9 mouse cellular contexts compared by ENCODE assay signal in the genomic region with DNA sequence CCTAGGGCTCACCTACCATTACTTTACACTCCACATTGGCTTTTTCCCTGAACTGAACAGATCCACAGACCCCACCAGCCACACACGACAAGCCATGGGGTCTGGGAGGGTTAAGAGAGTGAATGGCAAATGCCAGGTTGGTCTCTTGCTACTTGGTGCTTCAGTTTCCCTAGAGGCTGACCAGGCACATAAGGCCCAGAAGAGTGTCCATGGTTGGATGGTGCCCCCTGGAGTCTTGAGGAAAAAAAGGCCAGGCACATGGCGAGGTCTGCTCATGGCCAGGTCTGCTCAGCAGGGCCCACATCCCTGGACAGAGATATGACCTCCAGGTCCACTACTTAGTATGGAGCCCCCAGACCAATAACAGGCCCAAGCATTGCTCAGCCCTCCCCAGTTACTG. TPM values are rescaled to one million over a fixed set of nuclear protein-coding genes. Genes with fewer than 3 reads are reported as not detected.
DNase-seq lines count a peak whose midpoint lies in the region; ATAC-seq and TF ChIP-seq lines count a peak whose summit lies in the region.
"Had no signal": no experiment of that assay in that cellular context is flagged by ENCODE, and none has a peak within 500 bp of the region (broad histone marks: within the 10 kb centered on the region; RNA-seq: fewer than 3 reads in every experiment).

No protein-coding gene starts in this region.

- no peak overlapping the region for H3K4me3 ChIP-seq in intestine, postnatal 0 days (ENCODE audit: low read depth, low read length)
- no peak overlapping the region for H3K4me3 ChIP-seq in intestine, embryonic 15.5 days (replicated peaks)
- no peak overlapping the region for H3K4me3 ChIP-seq in forebrain, embryonic 13.5 days
- H3K4me3 ChIP-seq: liver, embryonic 15.5 days had no signal

- no peaks in the 10 kb centered on the region for H3K27me3 ChIP-seq in intestine, postnatal 0 days (replicated peaks; ENCODE audit: control insufficient read depth, insufficient read depth, low read length)
- no peaks in the 10 kb centered on the region; the same call in 1 of the 2 replicates for H3K27me3 ChIP-seq in intestine, embryonic 15.5 days (replicated peaks)
- 0 out of 2 replicates have a peak, but pooled peaks cover 3% of the 10 kb centered on the region for H3K27me3 ChIP-seq in forebrain, embryonic 13.5 days
- H3K27me3 ChIP-seq: liver, embryonic 15.5 days had no signal

- H3K36me3 ChIP-seq in intestine, postnatal 0 days (ENCODE audit: control insufficient read depth, insufficient read depth), result no peaks in the 10 kb centered on the region
- 0 out of 2 replicates have a peak, but pooled peaks cover 5% of the 10 kb centered on the region for H3K36me3 ChIP-seq in intestine, embryonic 15.5 days
- no peaks in the 10 kb centered on the region for H3K36me3 ChIP-seq in forebrain, embryonic 13.5 days (ENCODE audit: poor library complexity, severe bottlenecking)
- H3K36me3 ChIP-seq: liver, embryonic 15.5 days had no signal

- H3K27ac ChIP-seq in intestine, postnatal 0 days (ENCODE audit: low read depth, low read length), result no peak overlapping the region
- no peak overlapping the region for H3K27ac ChIP-seq in intestine, embryonic 15.5 days
- H3K27ac ChIP-seq in forebrain, embryonic 13.5 days, result no peak overlapping the region
- H3K27ac ChIP-seq: liver, embryonic 15.5 days had no signal

- intact Hi-C loops in left cerebral cortex, postnatal 10 days (cut with DNase I), result loop anchor here (5.0 kb wide), 1 partner anchor 55 kb away; the partner anchor contains the start of gene Tnni2

- H3K9ac ChIP-seq in intestine, postnatal 0 days (ENCODE audit: low read depth, low read length), result no peak overlapping the region
- H3K9ac ChIP-seq in intestine, embryonic 15.5 days, result no peak overlapping the region
- no peak overlapping the region for H3K9ac ChIP-seq in forebrain, embryonic 13.5 days
- H3K9ac ChIP-seq: liver, embryonic 15.5 days had no signal

- 93% methylated on average over 2 of the region's 2 CpGs for WGBS in intestine, postnatal 0 days
- 85% methylated on average over 2 of the region's 2 CpGs for WGBS in intestine, embryonic 15.5 days
- 87% methylated on average over 2 of the region's 2 CpGs for WGBS in forebrain, embryonic 13.5 days

- H3K4me1 ChIP-seq in intestine, postnatal 0 days (replicated peaks; ENCODE audit: control insufficient read depth, insufficient read depth, low read length), result no peaks in the 10 kb centered on the region
- peaks cover 11% of the 10 kb centered on the region; the same call in 1 of the 2 replicates for H3K4me1 ChIP-seq in intestine, embryonic 15.5 days (replicated peaks)
- H3K4me1 ChIP-seq in forebrain, embryonic 13.5 days, result no peaks in the 10 kb centered on the region
- H3K4me1 ChIP-seq: liver, embryonic 15.5 days had no signal

- no peak overlapping the region for H3K4me2 ChIP-seq in intestine, postnatal 0 days (replicated peaks; ENCODE audit: low read depth)
- H3K4me2 ChIP-seq in intestine, embryonic 15.5 days (replicated peaks), result no peak overlapping the region
- H3K4me2 ChIP-seq in forebrain, embryonic 13.5 days, result no peak overlapping the region
- H3K4me2 ChIP-seq: liver, embryonic 15.5 days had no signal

- no peaks in the 10 kb centered on the region for H3K9me3 ChIP-seq in intestine, postnatal 0 days (ENCODE audit: control insufficient read depth)
- no peaks in the 10 kb centered on the region for H3K9me3 ChIP-seq in intestine, embryonic 15.5 days
- no peaks in the 10 kb centered on the region for H3K9me3 ChIP-seq in forebrain, embryonic 13.5 days (replicated peaks)
- H3K9me3 ChIP-seq: liver, embryonic 15.5 days had no signal

- DNase-seq in A20 (ENCODE audit: low read depth, low spot score), result peak; percentile 50
- DNase-seq in brain, adult 2 months (ENCODE audit: low read depth, low spot score), result peak; percentile 77
- DNase-seq in kidney, postnatal 4 days, result peak; percentile 47 to 48
- no peak for DNase-seq in neural tube, embryonic 10.5 days (ENCODE audit: extremely low spot score, low spot score)
- DNase-seq in left cerebral cortex, postnatal 10 days (ENCODE audit: extremely low spot score in 1 of 2, low spot score in 2 of 2), result no peak

- ATAC-seq in intestine, postnatal 0 days, result no peak
- no peak for ATAC-seq in intestine, embryonic 15.5 days
- ATAC-seq in forebrain, embryonic 13.5 days, result no peak

- peak; percentile 69 for TF ChIP-seq CTCF in intestine, postnatal 0 days (IDR thresholded peaks at IDR 0.05; ENCODE audit: low read depth)

RNA-seq across cellular contexts. Expression of gene Tnnt3, which starts 0.9 kb away (rescaled TPM):
- polyA plus RNA-seq in intestine, postnatal 0 days (2015; fragmentation: Nextera tagmentation; extraction: Ambion mirVana), result 3.0 TPM in 2 replicates
- polyA plus RNA-seq in intestine, embryonic 15.5 days (2015; fragmentation: Nextera tagmentation; extraction: Ambion mirVana), result 1.4 and 4.3 TPM in 2 replicates
- 0.28 and 0.77 TPM in 2 replicates for polyA plus RNA-seq in forebrain, embryonic 13.5 days (2015; fragmentation: Nextera tagmentation; extraction: Ambion mirVana)
- not detected for total RNA-seq in left cerebral cortex, postnatal 10 days (2021)

RNA-seq across cellular contexts. Expression of gene Mrpl23, which starts 34.7 kb away (rescaled TPM):
- polyA plus RNA-seq in intestine, postnatal 0 days (2015; fragmentation: Nextera tagmentation; extraction: Ambion mirVana), result 26.7 and 33.0 TPM in 2 replicates
- 44.9 and 57.4 TPM in 2 replicates for polyA plus RNA-seq in intestine, embryonic 15.5 days (2015; fragmentation: Nextera tagmentation; extraction: Ambion mirVana)
- 16.2 and 16.5 TPM in 2 replicates for polyA plus RNA-seq in forebrain, embryonic 13.5 days (2015; fragmentation: Nextera tagmentation; extraction: Ambion mirVana)
- total RNA-seq in left cerebral cortex, postnatal 10 days (2021), result 1 to 10 TPM; 4.8 to 7.2 TPM

RNA-seq across cellular contexts. Expression of gene Lsp1, which starts 37.2 kb away (rescaled TPM):
- 55.2 and 61.8 TPM in 2 replicates for polyA plus RNA-seq in intestine, postnatal 0 days (2015; fragmentation: Nextera tagmentation; extraction: Ambion mirVana)
- 130 and 145 TPM in 2 replicates for polyA plus RNA-seq in intestine, embryonic 15.5 days (2015; fragmentation: Nextera tagmentation; extraction: Ambion mirVana)
- polyA plus RNA-seq in forebrain, embryonic 13.5 days (2015; fragmentation: Nextera tagmentation; extraction: Ambion mirVana), result 4.2 TPM in 2 replicates
- total RNA-seq in left cerebral cortex, postnatal 10 days (2021), result 1 to 10 TPM; 5.2 to 8.1 TPM

RNA-seq across cellular contexts. Expression of gene Tnni2, which starts 56.2 kb away (rescaled TPM):
- 1.9 and 2.4 TPM in 2 replicates for polyA plus RNA-seq in intestine, postnatal 0 days (2015; fragmentation: Nextera tagmentation; extraction: Ambion mirVana)
- 4.8 and 4.9 TPM in 2 replicates for polyA plus RNA-seq in intestine, embryonic 15.5 days (2015; fragmentation: Nextera tagmentation; extraction: Ambion mirVana)
- polyA plus RNA-seq in forebrain, embryonic 13.5 days (2015; fragmentation: Nextera tagmentation; extraction: Ambion mirVana), result 0.61 TPM in 1 of 2 replicates, not detected in the other
- total RNA-seq in left cerebral cortex, postnatal 10 days (2021), result under 1 TPM in 1 of 2 experiments, not detected in 1; 0.83 TPM

Comparison
In these comparisons a context has a peak if more than half of its experiments do, and no peak if none do; other contexts are left out.
1. DNase-seq: peak in A20 (single experiment), brain, adult 2 months (single experiment) and kidney, postnatal 4 days (2 of 2); none in neural tube, embryonic 10.5 days (single experiment) and left cerebral cortex, postnatal 10 days (0 of 2).
2. RNA of gene Lsp1, which starts 37.2 kb away (polyA plus RNA-seq): 130 to 145 TPM in intestine, embryonic 15.5 days and 55.2 to 61.8 TPM in intestine, postnatal 0 days; 4.2 TPM in forebrain, embryonic 13.5 days; every median in the first group is over 10 times any median in the second.